Mouse (Mus musculus) heart, embryonic 15.5 days (tissue): ENCODE measurements around the gene Nck2. TPM values are rescaled to one million over a fixed set of nuclear protein-coding genes. Genes with fewer than 3 reads are reported as not detected.

ENCODE experiments used
- ATAC-seq: fragments of 200-750 bp; cut with Nextera tagmentation; replicated peaks from 2 replicates; pipeline ENCODE4 v1.8.0; 2017; ENCODE audit warnings: low read depth, moderate TSS enrichment; ENCODE audit not compliant: insufficient number of reproducible peaks, insufficient read depth, low FRiP score
- H3K27ac ChIP-seq: fragments of 300-500 bp; sonication (generic); 2 replicates; pipeline ENCODE4 v1.5.1; 2015; ENCODE audit warnings: mild to moderate bottlenecking, inconsistent platforms
- H3K27me3 ChIP-seq: fragments of 300-500 bp; sonication (generic); 2 replicates; pipeline ENCODE4 v1.6.1; 2015; ENCODE audit warnings: inconsistent platforms
- H3K36me3 ChIP-seq: fragments of 300-500 bp; sonication (generic); 2 replicates; pipeline ENCODE4 v1.6.1; 2015; ENCODE audit warnings: mild to moderate bottlenecking, inconsistent platforms
- H3K4me1 ChIP-seq: fragments of 300-500 bp; sonication (generic); replicated peaks from 2 replicates; pipeline ENCODE4 v1.6.1; 2015; ENCODE audit warnings: inconsistent platforms
- H3K4me2 ChIP-seq: fragments of 300-500 bp; sonication (generic); 2 replicates; pipeline ENCODE4 v1.6.1; 2015; ENCODE audit warnings: inconsistent platforms, mild to moderate bottlenecking, moderate library complexity
- H3K4me3 ChIP-seq: fragments of 300-500 bp; sonication (generic); 2 replicates; pipeline ENCODE4 v1.5.1; 2015; ENCODE audit warnings: mild to moderate bottlenecking, inconsistent platforms
- H3K9ac ChIP-seq: fragments of 300-500 bp; sonication (generic); 2 replicates; pipeline ENCODE4 v1.6.1; 2015; ENCODE audit warnings: mild to moderate bottlenecking, inconsistent platforms
- H3K9me3 ChIP-seq: fragments of 300-500 bp; sonication (generic); replicated peaks from 2 replicates; pipeline ENCODE4 v1.6.1; 2016; ENCODE audit warnings: inconsistent platforms
- WGBS: fragments of 180-500 bp; shearing (Covaris S2); methylation state at CpG from one replicate; pipeline ENCODE4 v1.1.7; 2015; ENCODE audit warnings: mixed read lengths; 5-methylcytosine and 5-hydroxymethylcytosine counted together
- polyA plus RNA-seq: library from polyadenylated mRNA; unstranded; fragments of >200 nt; fragmentation: Nextera tagmentation; extraction: Ambion mirVana; gene quantifications from 2 replicates; pipeline ENCODE4 v1.2.1, GENCODE M21; 2015

The Nck2 gene
- polyA plus RNA-seq, 1 experiment from 2014 or later = 23.5 TPM

DNA sequence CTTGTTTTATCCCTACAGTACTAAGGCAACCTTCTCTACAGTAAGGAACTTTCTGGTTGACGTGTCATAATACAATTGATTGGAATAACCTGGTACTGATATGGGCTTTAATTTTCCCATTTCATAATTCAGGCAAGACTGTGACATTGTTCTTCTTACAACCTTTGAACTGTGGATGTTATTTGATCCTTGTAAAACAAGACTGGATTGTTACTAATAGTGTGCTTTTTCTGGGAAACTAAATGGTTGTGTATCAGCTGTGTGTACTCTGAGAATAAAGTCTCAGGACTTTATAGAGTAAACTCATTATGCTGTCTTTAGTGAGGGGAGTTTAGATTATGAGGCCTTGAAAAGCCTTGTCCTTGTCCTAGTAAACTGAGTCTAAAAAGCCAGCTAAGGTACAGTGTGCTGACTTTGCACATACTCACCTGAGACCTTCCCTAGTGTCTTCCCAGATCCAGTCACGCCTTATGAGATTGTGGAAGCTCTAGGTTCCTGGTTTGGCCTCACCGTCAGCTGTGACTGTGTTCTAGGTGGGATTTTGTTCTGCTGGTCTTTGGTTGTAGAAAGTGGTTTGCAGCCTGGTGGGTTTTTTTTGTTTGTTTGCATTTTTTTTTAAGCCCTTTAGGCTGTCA, 48.5 kb downstream of the Nck2 start:
- 89% methylated on average over 3 of the region's 3 CpGs for whole genome bisulfite sequencing

DNA sequence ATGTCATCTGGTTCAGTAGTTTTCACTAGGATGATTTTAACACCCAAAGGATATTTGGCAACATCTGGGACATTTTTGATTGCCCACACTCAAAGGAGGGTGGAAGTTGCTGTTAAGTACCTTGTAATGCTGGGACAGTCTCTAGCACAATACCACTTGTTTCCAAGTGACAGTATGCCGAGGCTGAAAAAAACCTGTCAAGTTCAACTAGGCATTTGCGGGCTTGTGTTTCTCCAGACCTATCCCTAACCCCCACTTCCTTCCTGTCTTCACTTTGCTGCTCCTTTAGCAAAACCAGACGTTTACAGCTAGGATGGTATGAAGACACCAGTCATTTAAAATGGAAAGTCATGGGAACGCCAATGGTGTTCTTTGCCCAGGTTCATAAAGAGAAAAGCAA, 51.7 kb downstream of the Nck2 start:
- no peak overlapping the region for H3K9ac ChIP-seq
- H3K4me1 ChIP-seq = peaks cover 13% of the 10 kb centered on the region
- no peak overlapping the region for H3K4me2 ChIP-seq
- H3K4me3 ChIP-seq = no peak overlapping the region
- no peak overlapping the region for H3K27ac ChIP-seq
- H3K36me3 ChIP-seq = no peaks in the 10 kb centered on the region
- 46% methylated on average over 4 of the region's 4 CpGs for WGBS
- H3K9me3 ChIP-seq = no peaks in the 10 kb centered on the region
- no peak for ATAC-seq
- H3K27me3 ChIP-seq = no peaks in the 10 kb centered on the region

More for the DNA sequence above, 48.5 kb downstream of the Nck2 start:
- no peaks in the 10 kb centered on the region for H3K27me3 ChIP-seq
- H3K4me2 ChIP-seq = no peak overlapping the region
- H3K4me1 ChIP-seq = peaks cover 7% of the 10 kb centered on the region; the same call in 1 of the 2 replicates
- H3K36me3 ChIP-seq = no peaks in the 10 kb centered on the region
- no peak overlapping the region for H3K4me3 ChIP-seq
- no peak overlapping the region for H3K9ac ChIP-seq
- H3K9me3 ChIP-seq = no peaks in the 10 kb centered on the region
- ATAC-seq = no peak
- no peak overlapping the region for H3K27ac ChIP-seq

DNA sequence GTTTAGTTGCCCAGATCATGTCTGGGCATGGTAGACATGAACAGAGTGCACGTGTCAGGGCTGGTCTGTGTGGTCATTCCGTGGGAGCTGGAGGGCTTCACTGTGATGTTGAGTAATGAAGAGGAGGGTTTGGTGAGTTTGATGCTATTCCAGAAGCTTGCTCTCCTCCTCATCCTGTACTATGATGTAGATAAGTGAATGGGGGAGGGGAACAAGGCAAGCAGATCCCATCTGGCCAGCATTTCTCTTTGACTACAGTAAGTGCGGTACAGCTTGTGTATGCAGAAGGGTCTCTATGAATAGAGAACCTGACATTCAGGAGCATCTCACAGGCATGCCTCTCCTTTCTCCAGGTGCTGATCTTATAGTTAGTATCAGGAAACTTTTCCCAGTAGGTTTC, 52.6 kb downstream of the Nck2 start:
- no peak overlapping the region for H3K27ac ChIP-seq
- H3K27me3 ChIP-seq = no peaks in the 10 kb centered on the region
- H3K9ac ChIP-seq = no peak overlapping the region
- no peaks in the 10 kb centered on the region for H3K36me3 ChIP-seq
- no peak overlapping the region for H3K4me2 ChIP-seq
- no peak overlapping the region for H3K4me3 ChIP-seq
- H3K4me1 ChIP-seq = peaks cover 19% of the 10 kb centered on the region
- no peaks in the 10 kb centered on the region for H3K9me3 ChIP-seq
- WGBS = 78% methylated on average over 3 of the region's 3 CpGs
- ATAC-seq = no peak

DNA sequence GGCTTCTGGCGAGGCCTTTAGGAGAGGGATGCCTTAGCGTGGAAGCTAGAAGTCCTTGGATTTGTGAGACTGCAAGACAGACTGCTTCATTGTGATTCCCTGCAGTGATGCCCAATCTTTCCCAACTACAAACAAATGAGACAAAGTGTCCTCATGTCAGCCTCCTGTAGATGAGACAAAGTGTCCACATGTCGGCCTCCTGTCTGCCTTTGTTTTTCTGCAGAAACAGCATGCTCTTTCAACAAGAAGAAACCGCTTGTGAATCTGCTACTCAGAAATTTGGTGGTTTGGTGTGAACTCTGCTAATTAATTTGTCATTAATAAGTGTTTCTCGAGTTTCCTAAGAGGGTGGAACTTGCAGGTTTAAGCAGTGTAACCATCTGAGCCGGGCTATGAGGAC, 53.6 kb downstream of the Nck2 start:
- WGBS = 86% methylated on average over 6 of the region's 6 CpGs
- Histone ChIP-seq H3K9ac (no peak overlapping the region), H3K4me1 (peaks cover 28% of the 10 kb centered on the region), H3K9me3 (no peaks in the 10 kb centered on the region), H3K4me2 (no peak overlapping the region), H3K27me3 (no peaks in the 10 kb centered on the region), H3K4me3 (no peak overlapping the region), H3K36me3 (no peaks in the 10 kb centered on the region), H3K27ac (no peak overlapping the region)
- no peak for ATAC-seq

DNA sequence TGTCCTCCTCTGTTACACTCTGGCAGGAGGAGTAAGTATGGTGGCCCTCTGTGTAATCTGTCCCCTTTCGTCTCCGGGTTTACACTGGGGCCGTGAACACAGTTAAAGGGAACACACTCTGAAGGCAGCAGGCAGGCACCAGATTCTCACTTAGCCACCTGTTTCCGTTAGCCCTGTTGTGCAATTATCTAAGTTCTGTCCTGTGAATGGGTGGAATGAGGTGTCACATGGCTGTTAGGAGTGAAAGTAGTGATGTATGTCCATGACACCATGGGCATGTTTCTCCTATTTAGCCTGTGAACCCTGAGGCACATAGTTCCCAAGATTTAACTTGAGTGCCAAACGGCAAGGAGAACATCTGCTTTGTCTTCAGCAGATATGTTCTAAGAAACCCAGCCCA, 55.7 kb downstream of the Nck2 start:
- Histone ChIP-seq H3K4me1 (peaks cover 46% of the 10 kb centered on the region), H3K36me3 (no peaks in the 10 kb centered on the region), H3K4me3 (no peak overlapping the region), H3K27ac (no peak overlapping the region; the same call in 1 of the 2 replicates), H3K9ac (no peak overlapping the region), H3K9me3 (no peaks in the 10 kb centered on the region), H3K27me3 (no peaks in the 10 kb centered on the region), H3K4me2 (no peak overlapping the region)
- WGBS = 66% methylated on average over 5 of the region's 5 CpGs
- ATAC-seq = no peak

DNA sequence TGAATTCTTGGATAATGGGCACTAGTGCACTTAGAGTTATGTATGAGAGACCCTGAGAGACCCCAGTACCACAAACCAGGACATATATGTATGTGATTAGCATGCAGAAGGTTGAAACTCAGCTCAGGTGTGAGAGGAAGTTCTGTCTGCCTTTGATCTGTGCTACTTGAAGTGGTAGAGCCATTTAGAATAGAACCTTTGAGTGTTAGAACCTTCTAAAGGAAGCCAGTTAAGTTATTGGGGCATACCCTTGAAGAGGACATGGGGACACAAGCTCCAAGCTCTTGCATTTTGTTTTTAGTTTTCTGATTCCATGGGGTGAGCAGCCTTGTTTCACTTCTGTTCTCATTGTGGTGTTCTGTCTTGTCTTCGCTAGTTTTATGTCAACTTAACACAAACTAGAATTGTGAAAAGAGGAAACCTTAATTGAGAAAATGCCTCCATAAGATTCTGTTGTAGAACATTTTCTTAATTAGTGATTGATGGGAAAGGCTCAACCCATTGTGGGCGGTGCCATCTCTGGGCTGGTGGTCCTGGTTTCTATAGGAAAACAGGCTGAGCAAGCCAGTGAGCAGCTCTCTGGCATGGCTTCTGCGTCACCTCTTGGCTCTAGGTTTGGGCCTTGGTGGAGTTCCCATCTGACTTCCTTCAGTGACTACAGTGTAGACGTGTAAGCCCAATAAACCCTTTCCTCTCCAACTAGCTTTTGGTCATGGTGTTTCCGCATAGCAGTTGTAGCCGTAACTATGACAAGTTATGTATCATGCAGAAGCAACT, 57.0 kb downstream of the Nck2 start:
- Histone ChIP-seq H3K9ac (no peak overlapping the region), H3K27ac (no peak overlapping the region), H3K4me1 (peaks cover 43% of the 10 kb centered on the region), H3K9me3 (no peaks in the 10 kb centered on the region), H3K27me3 (no peaks in the 10 kb centered on the region), H3K36me3 (no peaks in the 10 kb centered on the region), H3K4me2 (no peak overlapping the region), H3K4me3 (no peak overlapping the region)
- ATAC-seq = no peak
- WGBS = 83% methylated on average over 6 of the region's 6 CpGs

DNA sequence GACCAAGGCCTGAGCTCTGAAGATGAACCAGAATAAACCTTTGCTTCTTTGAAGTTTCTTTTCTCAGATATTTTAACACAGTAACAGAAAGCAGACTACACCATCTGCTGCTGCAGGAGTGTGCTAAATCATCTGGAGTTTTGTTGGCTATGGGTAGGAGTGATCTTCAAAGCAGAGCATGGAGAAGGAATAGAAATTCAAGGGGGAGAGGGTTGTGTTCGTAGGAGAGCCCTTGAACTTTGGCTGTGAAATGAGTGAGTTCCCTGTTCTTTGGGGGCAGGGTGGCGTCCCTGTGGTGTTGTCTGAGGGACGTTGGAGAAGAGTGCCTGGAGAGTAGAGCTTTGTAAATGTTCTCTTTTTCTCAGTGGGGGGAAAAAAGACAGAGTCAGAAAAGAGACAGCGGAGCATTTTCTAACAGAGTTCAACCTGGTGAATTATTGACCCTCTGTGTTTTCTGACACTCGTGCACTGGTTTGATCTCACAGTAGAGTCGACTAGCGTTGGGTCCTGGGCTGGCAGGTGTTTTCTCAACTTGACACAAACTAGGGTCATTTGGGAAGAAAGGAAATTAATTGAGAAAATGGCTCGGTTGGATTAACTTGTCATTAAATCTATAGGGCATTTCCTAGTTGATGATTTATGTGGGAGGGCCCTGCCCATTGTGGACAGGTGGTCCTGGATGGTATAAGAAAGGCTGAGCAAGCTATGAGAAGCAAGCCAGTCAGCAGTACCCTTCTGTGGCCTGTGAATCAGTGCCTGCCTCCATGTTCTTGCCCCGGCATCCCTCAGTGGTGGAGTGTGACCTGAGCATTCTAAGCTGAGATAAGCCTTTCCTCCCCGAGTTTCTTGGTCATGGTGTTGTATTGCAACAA, 57.8 kb downstream of the Nck2 start:
- WGBS = 69% methylated on average over 10 of the region's 10 CpGs
- H3K4me3 ChIP-seq = no peak overlapping the region
- H3K36me3 ChIP-seq = no peaks in the 10 kb centered on the region
- H3K27ac ChIP-seq = no peak overlapping the region
- H3K9me3 ChIP-seq = no peaks in the 10 kb centered on the region
- H3K27me3 ChIP-seq = no peaks in the 10 kb centered on the region
- H3K4me1 ChIP-seq = peaks cover 40% of the 10 kb centered on the region
- no peak for ATAC-seq
- H3K9ac ChIP-seq = no peak overlapping the region
- H3K4me2 ChIP-seq = no peak overlapping the region

DNA sequence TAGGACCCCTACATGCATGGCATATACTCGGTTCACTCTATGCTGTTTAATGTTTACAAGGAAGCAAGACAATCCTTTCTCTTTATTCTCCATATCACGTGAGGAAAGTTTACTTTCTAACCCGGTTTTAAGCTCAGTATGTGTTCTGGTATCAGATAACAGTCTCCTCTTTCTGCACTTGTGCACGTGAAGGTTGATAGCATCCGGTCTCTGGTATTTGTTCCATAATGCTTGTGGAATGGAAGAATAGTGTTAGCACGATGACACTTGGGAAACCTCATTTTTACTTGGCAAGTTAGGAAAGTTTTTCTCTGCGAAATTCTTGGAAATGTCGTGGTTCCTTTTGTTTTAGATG, 58.4 kb downstream of the Nck2 start:
- Histone ChIP-seq H3K4me2 (no peak overlapping the region), H3K36me3 (no peaks in the 10 kb centered on the region), H3K4me1 (peaks cover 40% of the 10 kb centered on the region), H3K9me3 (no peaks in the 10 kb centered on the region), H3K27ac (no peak overlapping the region), H3K9ac (no peak overlapping the region), H3K27me3 (no peaks in the 10 kb centered on the region), H3K4me3 (no peak overlapping the region)
- no peak for ATAC-seq
- WGBS = 42% methylated on average over 8 of the region's 8 CpGs

DNA sequence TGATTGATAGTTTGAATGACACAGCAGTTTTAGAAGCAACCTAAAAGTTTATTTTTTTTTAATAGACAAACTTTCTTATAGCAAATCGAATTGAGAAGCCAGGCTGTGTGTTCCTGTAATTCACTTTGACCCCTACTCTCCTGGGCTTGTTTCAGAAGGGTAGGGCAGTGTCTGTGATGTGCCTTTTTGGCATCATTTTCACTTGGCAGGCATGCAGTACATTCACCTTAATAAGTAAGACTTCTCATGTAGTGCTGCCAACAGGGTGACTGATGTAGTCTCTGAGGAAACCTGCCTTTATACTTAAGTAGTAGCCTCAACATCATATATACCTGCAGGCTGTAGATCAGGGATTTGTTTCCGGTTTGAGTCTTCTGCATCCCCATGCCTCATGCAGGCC, 58.9 kb downstream of the Nck2 start:
- Histone ChIP-seq H3K9me3 (no peaks in the 10 kb centered on the region), H3K4me2 (no peak overlapping the region), H3K27me3 (no peaks in the 10 kb centered on the region), H3K27ac (no peak overlapping the region), H3K9ac (no peak overlapping the region), H3K4me3 (no peak overlapping the region), H3K36me3 (no peaks in the 10 kb centered on the region), H3K4me1 (peaks cover 40% of the 10 kb centered on the region)
- ATAC-seq = no peak
- 79% methylated on average over 2 of the region's 2 CpGs for WGBS

DNA sequence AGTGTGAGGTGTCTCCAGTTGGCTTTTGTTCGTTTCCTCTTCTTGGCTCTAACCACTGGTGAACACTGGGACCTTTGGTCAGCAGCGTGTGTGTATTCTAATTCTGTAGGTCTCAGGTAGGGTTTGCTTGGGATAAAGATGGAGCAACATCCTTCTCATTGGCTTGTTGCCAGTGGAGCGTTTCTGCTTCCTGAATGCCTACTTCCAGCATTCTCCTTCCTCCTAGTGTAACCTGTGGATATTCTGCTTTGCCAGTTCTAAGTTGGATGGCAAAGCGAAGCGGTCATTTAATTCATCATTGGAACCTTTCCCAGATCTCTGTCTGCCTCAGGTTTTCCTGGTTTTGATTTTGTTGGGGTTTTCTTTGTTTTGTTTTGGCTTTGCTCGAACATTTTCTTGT, 59.3 kb downstream of the Nck2 start:
- H3K4me2 ChIP-seq = no peak overlapping the region
- no peaks in the 10 kb centered on the region for H3K27me3 ChIP-seq
- ATAC-seq = no peak
- H3K9me3 ChIP-seq = no peaks in the 10 kb centered on the region
- peaks cover 40% of the 10 kb centered on the region for H3K4me1 ChIP-seq
- H3K9ac ChIP-seq = no peak overlapping the region
- H3K4me3 ChIP-seq = no peak overlapping the region
- WGBS = 75% methylated on average over 6 of the region's 6 CpGs
- no peaks in the 10 kb centered on the region for H3K36me3 ChIP-seq
- no peak overlapping the region for H3K27ac ChIP-seq

DNA sequence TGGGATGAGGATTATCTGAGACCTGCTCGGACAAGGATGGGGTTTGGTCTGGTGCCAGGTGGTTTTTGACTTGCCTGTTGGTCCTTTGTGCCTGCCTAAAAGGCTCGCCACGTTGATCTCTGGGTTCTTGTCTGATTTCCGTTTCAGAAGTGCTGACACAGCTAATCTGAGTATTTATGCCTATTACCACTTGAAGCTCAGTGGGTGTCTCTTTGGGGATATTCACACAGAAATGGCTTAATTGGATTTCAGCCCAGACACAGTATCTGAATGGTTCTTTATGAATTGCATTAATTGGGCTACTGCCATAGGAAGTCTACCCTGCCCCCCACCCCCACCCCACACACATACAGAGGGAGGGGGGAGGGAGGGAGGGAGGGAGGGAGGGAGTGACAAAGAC, 59.9 kb downstream of the Nck2 start:
- H3K4me1 ChIP-seq = peaks cover 37% of the 10 kb centered on the region
- H3K36me3 ChIP-seq = no peaks in the 10 kb centered on the region
- no peak for ATAC-seq
- no peaks in the 10 kb centered on the region for H3K27me3 ChIP-seq
- 39% methylated on average over 4 of the region's 4 CpGs for WGBS
- no peak overlapping the region for H3K4me3 ChIP-seq
- no peak overlapping the region for H3K4me2 ChIP-seq
- H3K9me3 ChIP-seq = no peaks in the 10 kb centered on the region
- H3K27ac ChIP-seq = no peak overlapping the region
- no peak overlapping the region for H3K9ac ChIP-seq
